Mouse (Mus musculus): Measurements from ENCODE around the gene Ccpg1os. TPM values are rescaled to one million over a fixed set of nuclear protein-coding genes. Genes with fewer than 3 reads are reported as not detected.

The Ccpg1os gene
- total RNA-seq, 4 experiments from 2014 or later, result 16.0 to 21.4 (median 19.9) TPM

DNA sequence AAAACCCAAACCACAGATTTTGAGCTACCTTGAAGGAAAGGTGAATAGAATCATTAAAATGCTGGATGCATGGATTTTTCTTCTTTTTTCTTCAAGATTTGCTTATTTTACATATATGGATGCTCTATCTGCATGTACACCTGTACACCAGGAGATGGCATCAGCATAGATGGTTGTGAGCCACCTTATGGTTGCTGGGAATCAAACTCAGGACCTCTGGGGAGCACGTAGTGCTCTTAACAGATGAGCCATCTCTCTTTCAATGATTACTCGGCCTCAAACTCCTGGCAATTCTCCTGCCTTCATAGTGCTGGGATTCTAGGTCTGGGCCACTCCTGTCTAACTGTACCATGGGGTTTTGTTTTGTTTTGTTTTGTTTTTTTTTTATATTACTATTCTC is 2.1 kb downstream of the Ccpg1os start:
- no peak for DNase-seq

DNA sequence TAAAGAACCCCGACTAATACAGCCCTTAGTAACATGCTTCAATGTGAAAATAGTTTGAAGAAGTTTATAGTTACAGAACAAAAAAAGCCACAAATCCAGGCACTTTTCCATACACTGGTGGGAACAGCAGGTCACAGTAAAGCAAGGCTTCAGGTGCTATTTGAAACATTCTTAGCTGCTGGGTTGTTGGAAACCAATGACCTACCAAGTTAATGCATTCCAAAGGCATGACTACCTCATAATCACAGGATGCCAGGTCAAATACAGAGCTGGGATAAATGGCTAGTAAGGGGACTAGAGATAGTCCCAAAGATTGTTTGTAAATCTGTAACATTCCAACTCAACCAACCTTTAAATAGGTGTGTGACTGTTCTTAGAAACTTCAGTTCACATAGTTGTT is 9.9 kb downstream of the Ccpg1os start:
- DNase-seq, result no peak

DNA sequence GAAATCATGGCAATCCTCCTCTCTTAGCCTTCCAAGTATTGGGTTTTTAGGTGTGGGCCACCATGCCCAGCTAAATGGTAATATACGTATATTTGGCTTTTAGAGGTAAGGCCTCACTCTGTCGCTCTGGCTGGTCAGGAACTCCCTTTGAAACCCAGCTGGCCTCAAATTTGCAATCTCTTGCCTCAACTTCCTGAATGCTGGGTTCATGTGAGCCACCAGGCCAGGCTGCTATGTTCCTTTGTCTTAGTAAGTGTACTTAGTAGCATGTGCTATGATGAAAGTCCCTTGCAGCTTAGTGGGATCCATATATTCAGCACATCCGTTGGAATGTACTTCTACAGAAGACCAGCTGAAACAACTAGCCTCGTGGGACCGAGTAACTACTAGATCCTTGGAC is 10.4 kb downstream of the Ccpg1os start:
- no peak for DNase-seq

DNA sequence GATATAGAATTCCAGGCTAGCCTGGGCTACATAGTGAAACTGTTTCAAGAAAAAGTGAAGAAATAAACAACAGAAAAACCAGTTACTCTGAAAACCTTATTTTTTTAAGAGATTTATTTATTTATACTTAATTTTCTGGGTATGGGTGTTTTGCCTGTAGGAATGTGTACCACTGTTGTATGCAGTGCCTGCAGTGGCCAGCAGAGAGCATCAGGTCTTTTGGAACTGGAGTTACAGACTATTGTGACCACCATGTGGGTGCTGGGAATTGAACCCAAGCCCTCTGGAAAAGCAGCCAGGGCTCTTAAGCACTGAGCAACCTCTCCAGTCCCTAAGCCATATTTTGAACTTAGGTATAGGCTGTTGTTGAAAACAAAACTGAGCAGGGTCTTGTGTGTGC is 12.2 kb downstream of the Ccpg1os start:
- DNase-seq, result no peak

DNA sequence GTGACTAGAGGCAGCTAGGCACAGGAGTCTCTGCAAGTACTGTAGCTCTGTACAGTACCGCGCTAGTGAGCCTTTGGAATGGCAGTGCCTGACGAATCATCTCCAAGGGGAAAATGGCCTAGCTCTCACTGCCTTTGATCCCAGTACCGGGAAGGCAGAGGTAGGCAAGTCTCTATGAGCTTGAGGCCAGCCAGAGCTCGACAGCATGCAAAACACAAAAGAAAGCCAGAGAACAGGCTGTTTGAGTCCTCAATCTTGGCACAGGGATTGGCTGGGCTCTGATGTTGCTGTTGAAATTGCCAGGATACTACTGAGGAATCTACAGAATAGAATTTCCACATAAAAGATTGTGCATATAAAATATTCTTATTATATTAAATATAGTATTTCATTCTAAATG is 12.7 kb downstream of the Ccpg1os start:
- DNase-seq, result no peak

DNA sequence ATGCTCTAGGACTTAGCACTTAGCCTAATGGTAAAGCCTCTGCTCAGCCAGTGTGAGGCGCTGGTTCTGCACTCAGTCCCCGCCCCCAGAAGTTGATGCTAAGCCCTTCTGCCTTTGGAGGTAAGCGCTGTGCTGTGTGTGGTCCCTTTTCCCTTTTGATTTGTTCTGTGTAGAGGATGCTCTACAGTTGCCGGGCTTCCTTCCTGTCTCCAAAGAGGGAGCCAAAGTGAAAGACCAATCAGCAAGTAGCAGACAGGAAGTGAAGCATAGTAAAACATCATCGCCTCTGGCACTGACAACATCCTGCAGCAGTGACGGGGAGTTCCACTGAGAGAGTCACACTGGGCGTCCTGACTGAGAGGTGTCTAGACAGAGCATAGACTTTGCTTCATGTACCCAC is 15.3 kb downstream of the Ccpg1os start:
- DNase-seq, result no peak

DNA sequence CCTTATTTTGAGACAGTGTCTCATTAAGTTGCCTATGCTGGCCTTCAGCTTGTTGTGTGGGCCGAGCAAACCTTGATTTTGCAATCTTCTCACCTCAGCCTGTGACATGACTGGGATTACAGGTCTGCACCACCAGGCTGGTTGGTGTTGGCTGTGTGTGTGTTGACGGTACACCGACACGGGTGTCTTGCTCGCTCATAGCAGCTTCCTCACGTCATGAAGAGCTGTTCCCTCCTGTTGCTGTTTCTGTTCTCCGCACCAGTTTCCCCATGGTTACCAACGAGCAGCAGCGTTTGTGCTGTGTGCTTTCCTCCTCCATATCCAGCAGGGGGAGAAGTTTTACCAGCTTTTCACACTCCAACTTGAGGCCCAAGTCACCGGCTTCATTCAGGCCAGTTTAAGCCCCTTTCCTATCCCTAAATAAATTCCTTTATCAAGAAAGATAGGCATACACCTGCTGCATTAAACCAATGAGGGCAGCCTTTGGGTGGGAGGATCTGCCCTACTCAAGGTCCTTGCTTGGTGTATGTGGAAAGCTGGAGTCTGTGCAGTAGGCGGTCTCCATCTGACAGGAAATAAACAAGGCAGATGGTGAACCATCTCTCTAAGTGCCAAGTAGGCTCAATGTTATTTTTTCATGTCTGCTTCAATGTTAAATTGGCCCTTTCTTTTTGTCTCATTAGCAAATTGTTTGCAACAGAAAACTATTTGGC is 16.7 kb downstream of the Ccpg1os start:
- peak; percentile 51 for DNase-seq

DNA sequence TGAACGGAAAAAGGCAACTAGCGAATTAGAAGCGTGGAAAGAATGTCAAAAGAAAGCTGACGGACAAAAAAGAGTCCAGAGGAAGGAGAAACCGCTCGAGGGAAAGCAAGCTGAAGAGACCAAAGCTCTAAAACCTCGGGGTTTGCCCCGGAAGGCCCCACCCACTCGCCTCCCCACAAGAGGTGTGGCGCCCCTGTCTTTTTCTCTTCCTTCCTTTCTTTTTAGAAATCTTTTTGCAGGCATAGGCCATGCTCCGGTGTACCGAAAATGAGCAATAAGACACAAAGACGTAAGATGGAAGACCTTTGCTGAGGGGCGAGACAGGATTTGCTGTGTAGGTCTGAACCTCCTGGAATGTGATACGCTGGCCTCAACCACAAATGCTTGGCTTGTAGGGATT is 23.2 kb downstream of the Ccpg1os start:
- no peak for DNase-seq

DNA sequence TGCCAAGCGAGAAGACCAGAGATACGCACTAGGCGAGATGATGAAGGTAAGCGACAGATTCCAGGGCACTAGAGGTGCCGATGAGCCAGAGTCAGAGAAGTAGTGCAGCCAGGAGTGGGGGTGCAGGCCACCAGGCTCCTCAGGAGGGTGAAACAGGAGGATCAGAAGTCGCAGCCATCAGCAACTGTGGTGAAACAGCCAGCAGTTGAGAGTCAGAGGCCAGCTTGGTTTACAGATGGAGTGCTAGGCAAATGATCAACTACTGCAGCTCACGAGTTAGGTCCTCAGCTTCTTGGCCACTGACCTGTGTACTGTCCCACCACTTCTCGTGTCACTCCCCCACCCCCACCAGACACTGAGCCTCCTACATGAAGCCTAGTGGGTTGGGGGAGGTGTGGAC is 23.8 kb downstream of the Ccpg1os start:
- DNase-seq, result no peak

DNA sequence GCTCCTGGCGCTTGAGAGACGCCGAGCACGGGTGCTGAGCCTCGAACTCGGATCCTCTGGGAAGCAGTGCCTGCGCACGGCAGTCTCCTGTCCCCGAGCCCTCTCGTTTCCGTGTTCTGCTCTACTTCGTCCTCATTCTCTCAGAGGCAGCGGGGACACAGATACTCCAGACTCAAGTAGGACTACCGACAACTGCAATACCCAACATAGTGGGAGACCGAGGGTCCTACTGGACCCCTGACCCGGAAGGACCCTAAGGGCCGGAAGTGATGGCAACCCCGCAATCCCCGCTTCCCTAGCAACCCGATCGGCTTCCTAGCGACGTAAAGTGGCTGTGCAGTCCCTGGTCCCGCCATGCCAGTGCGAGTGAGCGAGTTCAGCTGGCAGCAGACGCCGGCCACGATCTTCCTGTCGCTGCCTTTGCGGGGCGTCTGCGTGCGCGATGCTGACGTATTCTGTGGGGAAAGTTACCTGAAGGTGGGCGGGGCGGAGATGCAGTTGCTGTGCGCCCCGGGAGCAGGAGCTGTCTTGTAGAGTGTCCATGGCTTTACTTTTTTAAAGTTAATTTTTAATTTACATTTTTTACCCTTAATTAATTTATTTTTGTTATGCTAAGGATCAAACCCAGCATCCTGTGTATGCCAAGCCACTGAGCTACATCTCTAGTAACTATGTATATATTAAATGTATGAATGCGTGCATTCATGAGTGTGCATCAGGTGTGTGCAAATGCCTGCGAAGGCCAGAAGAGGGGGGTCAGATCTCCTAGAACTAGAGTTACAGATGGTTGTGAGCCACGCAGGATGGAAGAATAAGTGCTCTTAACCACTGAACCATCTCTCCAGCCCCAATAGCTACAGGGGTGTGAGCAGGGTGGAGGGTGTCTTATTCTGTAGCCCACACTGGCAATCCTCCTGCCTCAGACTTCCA is 26.4 kb downstream of the Ccpg1os start, which contains the start of the genes Dyx1c1 and Gm44503:
Dyx1c1 (plus strand) TSS at position 265 of the 930 bp plus-strand sequence.
Gm44503 (plus strand) TSS at position 332 of the 930 bp plus-strand sequence.
- peak; percentile 76 for DNase-seq

DNA sequence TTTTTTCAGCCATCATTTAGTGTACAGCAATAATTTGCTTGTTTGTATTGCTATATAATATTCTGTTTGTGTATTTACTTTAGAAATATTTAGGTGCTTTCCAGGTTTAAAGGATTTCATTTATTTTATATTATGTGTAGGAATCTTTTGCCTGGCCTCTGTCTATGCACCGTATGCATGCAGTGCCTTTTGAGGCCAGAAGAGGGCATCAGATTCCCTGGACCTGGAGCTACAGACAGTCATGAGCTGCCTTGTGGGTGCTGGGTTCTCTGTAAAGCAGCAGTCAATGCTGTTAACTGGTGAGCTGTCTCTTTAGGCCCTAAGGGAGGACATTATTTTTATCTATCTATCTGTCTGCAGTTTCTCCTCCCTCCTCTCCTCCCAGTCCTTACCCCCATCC is 29.6 kb downstream of the Ccpg1os start:
- no peak for DNase-seq

DNA sequence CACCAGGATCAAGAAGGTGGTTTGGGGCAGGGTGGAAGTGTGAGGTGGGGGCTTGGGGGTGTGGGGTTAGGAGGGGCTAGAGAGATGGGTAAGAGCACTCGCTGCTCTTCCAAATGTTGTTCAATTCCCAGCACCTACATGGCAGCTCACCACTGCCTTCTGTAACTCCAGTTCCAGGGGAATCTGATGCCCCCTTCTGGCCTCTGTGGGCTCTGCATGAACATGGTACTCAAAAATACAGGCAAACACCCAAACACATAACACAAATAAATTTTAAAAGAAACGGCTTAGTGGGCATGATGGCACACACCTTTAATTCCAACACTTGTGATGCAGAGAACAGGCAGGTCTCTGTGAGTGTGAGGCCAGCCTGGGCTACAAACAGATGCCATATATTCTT is 30.4 kb downstream of the Ccpg1os start:
- no peak for DNase-seq

DNA sequence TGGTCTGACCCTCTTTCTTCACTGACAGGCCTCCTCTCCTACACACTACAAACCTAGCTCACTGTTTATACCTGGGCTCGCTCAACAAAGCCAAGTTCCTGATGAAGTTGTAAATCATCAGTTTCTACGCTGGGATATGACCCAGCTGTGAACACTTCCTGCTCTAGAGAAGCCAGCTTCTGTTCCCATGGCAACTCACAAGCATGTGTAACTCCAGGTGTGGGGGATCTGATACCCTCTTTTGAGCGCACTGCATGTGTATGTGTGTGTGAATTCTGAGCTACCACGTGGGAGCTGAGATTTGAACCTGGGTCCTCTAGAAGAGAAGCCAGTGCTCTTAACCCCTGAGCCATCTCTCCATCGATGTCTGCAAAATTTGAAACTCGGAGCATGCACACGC is 35.6 kb downstream of the Ccpg1os start:
- no peak for DNase-seq

DNA sequence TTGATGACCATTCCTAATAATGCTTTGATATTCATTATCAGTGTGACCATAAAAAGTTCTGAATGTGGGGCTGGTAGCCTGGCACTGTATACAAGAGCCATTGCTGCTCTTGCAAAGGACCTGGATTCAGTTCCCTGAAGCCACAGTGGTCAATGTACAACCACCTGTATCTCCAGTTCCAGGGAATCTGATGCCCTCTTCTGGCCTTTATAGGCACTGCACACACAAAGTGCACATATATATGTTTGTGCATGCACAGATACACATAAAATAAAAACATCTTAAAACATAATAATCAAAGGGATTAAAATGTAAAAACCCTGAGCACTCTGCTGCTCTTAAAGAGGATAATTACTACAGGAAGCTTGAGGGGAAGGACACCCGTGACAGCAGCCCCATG is 38.2 kb downstream of the Ccpg1os start:
- DNase-seq, result no peak

DNA sequence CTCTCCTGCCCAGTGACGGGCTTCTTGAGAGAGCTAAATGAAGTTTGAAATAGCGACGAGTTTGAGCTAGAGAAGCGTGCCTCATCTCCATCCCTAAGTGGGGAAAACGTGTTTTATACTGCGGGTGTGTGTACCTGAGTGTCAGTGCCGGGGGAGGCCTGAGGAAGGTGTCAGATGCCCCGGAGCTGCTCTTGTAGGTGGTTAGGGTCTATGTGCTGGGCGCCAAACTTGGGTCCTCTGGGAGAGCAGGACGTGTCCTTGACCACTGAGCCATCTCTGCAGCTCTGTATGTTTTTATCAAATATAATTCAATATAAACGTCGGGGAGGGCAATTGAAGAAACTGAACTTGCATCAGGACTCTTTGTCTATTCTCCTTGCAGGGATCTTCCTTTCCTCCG is 40.9 kb downstream of the Ccpg1os start:
- no peak for DNase-seq

DNA sequence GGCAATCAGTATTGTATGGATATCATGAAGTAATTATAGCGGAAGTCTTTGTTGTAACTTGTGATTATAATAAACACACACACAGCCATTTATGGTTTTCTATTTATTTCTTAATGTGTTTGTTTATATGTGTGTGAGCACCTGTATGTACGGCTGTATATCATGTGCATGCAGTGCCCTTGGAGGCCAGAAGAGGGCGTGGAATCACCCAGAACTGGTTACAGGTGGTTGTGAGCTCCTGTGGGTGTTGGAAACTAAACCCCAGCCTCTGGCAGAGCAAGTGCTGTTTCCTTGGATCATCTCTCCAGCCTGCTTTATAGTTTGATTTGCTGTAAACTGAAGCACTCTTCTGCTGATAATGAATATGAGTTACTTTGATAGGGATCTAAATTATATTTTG is 41.8 kb downstream of the Ccpg1os start:
- no peak for DNase-seq

DNA sequence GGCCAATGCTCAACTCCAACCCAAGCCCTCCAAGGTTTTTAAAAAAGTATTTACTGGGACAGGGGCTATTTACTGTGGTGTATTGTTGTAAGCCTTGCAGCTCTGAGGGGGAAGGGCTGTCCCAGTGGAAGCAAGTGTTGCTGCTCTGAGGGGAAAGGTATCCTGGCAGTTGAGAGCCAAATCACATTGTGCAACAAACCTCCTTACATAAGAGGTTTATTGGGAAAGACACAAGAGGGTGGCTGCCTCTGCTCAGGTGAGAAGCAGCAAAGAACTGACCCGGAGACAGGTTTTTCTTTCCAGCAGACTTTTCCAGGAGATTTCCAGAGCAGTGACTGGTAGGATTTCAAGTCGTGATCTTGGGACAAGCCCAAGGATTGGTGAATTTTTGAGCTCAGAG is 48.9 kb downstream of the Ccpg1os start:
- no peak for DNase-seq

DNA sequence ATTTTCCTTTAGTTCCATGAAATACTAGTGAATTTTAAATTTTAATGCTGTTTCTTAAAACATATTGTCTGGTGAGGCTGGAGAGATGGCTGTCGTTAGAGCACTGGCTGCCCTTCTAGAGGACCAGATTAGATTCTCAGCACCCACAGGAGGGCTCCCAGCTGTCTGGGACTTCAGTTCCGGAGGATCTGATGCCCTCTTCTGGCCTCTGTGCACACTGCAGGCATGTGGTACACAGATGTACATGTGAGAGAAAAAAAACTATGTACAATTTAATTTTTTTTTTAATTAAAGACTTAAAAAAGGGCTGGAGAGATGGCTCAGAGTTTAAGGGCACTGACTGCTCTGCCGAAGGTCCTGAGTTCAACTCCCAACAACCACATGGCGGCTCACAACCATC is 49.9 kb downstream of the Ccpg1os start:
- DNase-seq, result no peak

DNA sequence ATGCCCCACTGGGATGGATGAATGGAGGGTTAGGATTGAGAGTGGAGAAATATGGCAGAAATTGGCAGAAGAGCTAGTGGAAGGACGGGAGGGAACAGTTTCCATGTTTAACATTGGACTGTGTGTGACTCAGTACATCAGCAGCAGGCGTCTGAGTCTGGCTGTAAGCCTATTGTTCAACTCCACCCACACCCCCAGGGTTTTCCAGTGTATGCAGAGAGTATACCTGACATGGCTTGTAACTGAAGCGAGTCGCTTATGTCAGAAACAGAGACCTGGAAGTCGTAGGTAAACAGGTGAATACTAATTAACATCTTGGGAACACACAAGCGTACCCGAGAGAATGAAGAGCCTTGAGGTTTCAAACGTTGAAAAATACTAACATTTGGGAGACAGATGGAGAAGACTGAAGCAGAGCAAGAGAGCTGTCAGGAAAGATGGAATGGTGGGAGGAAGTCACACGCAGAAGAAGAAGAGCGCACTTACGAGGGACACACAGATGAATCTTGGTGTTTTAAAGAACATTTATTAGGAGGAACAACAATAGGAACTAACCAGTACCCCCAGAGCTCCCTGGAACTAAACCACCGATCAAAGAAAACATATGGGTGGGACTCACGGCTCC is 53.9 kb downstream of the Ccpg1os start:
- no peak for DNase-seq

Measured in adrenal gland, adult 8-10 months (tissue).